Mouse (Mus musculus) testis, adult 2 months (tissue): Measurements from ENCODE around the gene Gm17606. TPM values are rescaled to one million over a fixed set of nuclear protein-coding genes. Genes with fewer than 3 reads are reported as not detected.

Experiments used
- H3K27ac ChIP-seq: fragments of 200-500 bp; 2 replicates; pipeline ENCODE4 v1.5.1; 2012; ENCODE audit warnings: low read depth, low read length; ENCODE audit not compliant: control insufficient read depth, insufficient read depth
- H3K27me3 ChIP-seq: fragments of 200-500 bp; 2 replicates; pipeline ENCODE4 v1.6.1; 2012; ENCODE audit warnings: mild to moderate bottlenecking, low read length, moderate library complexity; ENCODE audit not compliant: control insufficient read depth, insufficient read depth
- H3K36me3 ChIP-seq: fragments of 200-500 bp; 2 replicates; pipeline ENCODE4 v1.6.1; 2012; ENCODE audit warnings: mild to moderate bottlenecking, low read length; ENCODE audit not compliant: control insufficient read depth, insufficient read depth
- H3K4me1 ChIP-seq: fragments of 200-500 bp; 2 replicates; pipeline ENCODE4 v1.6.1; 2012; ENCODE audit warnings: low read length; ENCODE audit not compliant: control insufficient read depth, insufficient read depth
- H3K4me3 ChIP-seq: fragments of 200-500 bp; 2 replicates; pipeline ENCODE4 v1.5.1; 2012; ENCODE audit warnings: low read depth, mild to moderate bottlenecking, low read length, moderate library complexity, mixed read lengths; ENCODE audit not compliant: control insufficient read depth
- CTCF ChIP-seq: fragments of 200-500 bp; IDR thresholded peaks from 2 replicates; pipeline ENCODE4 v1.5.1; 2012; ENCODE audit warnings: low read depth, mild to moderate bottlenecking, inconsistent platforms, low read length, moderate library complexity; ENCODE audit not compliant: control insufficient read depth, insufficient read depth, insufficient replicate concordance
- POLR2A ChIP-seq: fragments of 200-500 bp; IDR thresholded peaks from 2 replicates; pipeline ENCODE4 v1.6.1; 2012; ENCODE audit warnings: low read depth, mild to moderate bottlenecking, inconsistent platforms, low read length, moderate library complexity; ENCODE audit not compliant: control insufficient read depth
- polyA plus RNA-seq: library from polyadenylated mRNA; depleted of rRNA; stranded (reverse); fragments of >200 nt; gene quantifications from 2 replicates; pipeline ENCODE4 v1.2.3, GENCODE M21; 2012

Gm17606 gene
- polyA plus RNA-seq, 1 experiment, result not detected

- 0 out of 2 replicates have a peak within 1 kb of the TSS, but pooled peaks have one; percentile 12 for H3K27ac ChIP-seq
- peak within 1 kb of the TSS; percentile 68 for H3K4me3 ChIP-seq
- TF ChIP-seq CTCF (peak; percentile 75), POLR2A (no peak)
- peaks cover 16% of the 10 kb centered on the region for H3K4me1 ChIP-seq
- no peaks in the 10 kb centered on the region for H3K27me3 ChIP-seq
- H3K36me3 ChIP-seq, result no peaks in the 10 kb centered on the region; the same call in 1 of the 2 replicates
Observed at GRCm38 (mm10) chr14:54641305-54641969, 685 bp downstream of the Gm17606 start, which contains the start of gene Cdh24. TSS of gene Cdh24 (minus strand) at chr14:54641364.

GRCm38 (mm10) chr14:54642224-54642944 is 1.6 kb downstream of the Gm17606 start:
- Histone ChIP-seq H3K4me3 (no peak overlapping the region), H3K4me1 (peaks cover 16% of the 10 kb centered on the region), H3K36me3 (no peaks in the 10 kb centered on the region; the same call in 1 of the 2 replicates), H3K27me3 (no peaks in the 10 kb centered on the region), H3K27ac (no peak overlapping the region)
- TF ChIP-seq CTCF, result no peak
- TF ChIP-seq POLR2A, result no peak

DNA sequence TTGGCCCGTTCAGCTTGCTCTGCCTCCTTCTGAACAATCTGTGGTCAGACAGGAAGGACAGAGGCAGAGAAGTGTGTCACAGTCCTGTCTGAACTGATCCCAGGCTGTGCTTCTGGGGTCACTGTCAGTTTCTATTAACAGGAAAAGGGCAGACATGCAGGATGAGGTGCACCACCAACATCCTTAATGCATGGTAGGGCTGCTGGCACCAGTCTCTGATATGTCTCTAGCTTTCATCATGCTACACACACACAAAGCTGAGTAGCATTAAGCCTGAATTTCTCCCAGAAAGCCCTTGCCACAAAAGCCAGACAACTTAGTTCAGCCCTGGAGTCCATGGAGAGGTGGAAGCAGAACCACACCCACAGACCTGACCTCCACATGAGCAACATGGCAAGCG is 2.3 kb downstream of the Gm17606 start:
- Histone ChIP-seq H3K36me3 (no peaks in the 10 kb centered on the region; the same call in 1 of the 2 replicates), H3K4me1 (peaks cover 16% of the 10 kb centered on the region), H3K27ac (no peak overlapping the region), H3K4me3 (no peak overlapping the region), H3K27me3 (no peaks in the 10 kb centered on the region)
- TF ChIP-seq CTCF (no peak), POLR2A (no peak)

- Histone ChIP-seq H3K4me1 (peaks cover 16% of the 10 kb centered on the region), H3K27me3 (no peaks in the 10 kb centered on the region), H3K27ac (no peak overlapping the region), H3K36me3 (peaks cover 1% of the 10 kb centered on the region), H3K4me3 (no peak overlapping the region)
- TF ChIP-seq POLR2A (no peak), CTCF (no peak)
Observed at GRCm38 (mm10) chr14:54644294-54644693, 3.5 kb downstream of the Gm17606 start.

DNA sequence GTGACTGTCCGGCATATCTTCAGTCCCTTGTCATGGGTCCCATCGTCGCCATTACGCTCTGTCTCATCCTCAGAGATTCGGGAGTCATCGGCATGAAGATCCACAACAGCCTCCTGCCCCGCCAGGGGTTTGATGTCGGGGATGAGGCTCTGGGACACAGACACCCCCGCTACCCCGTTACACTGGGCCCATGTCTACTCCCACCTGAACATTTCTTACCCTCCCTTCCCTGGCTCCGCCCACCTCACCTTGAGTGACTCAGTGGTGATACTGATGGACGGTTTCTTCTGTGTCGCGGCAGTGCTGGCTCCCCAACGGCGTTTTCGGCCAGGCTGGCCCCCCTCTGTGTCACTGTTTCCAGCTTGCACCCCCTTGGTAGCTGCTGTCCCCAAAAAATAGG is 5.7 kb downstream of the Gm17606 start:
- Histone ChIP-seq H3K4me1 (peaks cover 9% of the 10 kb centered on the region), H3K36me3 (peaks cover 3% of the 10 kb centered on the region), H3K27ac (no peak overlapping the region), H3K27me3 (no peaks in the 10 kb centered on the region), H3K4me3 (no peak overlapping the region)
- no peak for TF ChIP-seq CTCF
- no peak for TF ChIP-seq POLR2A

DNA sequence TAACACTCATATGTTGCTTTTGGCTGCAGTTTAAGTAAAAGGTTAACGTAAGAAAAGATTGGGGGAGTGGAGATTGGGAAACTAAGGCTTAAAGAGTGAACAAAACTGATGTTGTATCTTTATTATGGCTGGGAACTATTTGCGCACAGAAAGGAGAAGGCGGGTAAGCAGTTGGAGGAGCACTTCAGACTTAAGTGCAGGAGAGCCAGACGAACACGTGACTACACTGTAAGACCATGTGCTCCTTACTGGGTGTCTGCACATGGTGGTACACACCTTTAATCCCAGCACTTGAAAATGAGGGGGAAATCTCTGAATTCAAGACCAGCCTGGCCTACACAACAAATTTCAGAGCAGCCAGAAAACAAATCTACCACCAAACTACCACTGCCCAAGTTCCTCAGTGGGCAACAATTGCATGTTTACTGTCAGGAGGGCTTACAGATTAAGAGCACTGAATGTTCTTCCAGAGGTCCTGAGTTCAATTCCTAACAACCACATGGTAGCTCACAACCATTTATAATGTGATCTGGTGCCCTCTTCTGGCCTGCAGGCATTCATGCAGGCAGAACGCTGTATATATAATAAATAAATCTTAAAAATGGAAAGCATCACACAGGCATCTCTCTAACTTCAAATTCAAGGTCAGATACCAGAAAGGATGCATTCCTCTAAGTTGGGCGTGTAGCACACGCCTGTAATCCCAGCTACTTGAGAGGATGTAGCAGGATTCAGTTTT is 6.3 kb downstream of the Gm17606 start:
- Histone ChIP-seq H3K4me1 (peaks cover 7% of the 10 kb centered on the region), H3K27ac (no peak overlapping the region), H3K4me3 (no peak overlapping the region), H3K27me3 (no peaks in the 10 kb centered on the region), H3K36me3 (peaks cover 3% of the 10 kb centered on the region)
- no peak for TF ChIP-seq CTCF
- TF ChIP-seq POLR2A, result no peak

- Histone ChIP-seq H3K27me3 (no peaks in the 10 kb centered on the region), H3K27ac (no peak overlapping the region), H3K4me3 (no peak overlapping the region), H3K4me1 (no peaks in the 10 kb centered on the region; the same call in 1 of the 2 replicates), H3K36me3 (peaks cover 3% of the 10 kb centered on the region)
- no peak for TF ChIP-seq POLR2A
Observed at GRCm38 (mm10) chr14:54647900-54648299, 7.1 kb downstream of the Gm17606 start.
